Mouse (Mus musculus) ES-E14 (cell line): ENCODE results near the gene Xylt1. TPM values are rescaled to one million over a fixed set of nuclear protein-coding genes. Genes with fewer than 3 reads are reported as not detected.

Experiments
- DNase-seq: peaks from one replicate; pipeline ENCODE4 v3.0.0-alpha.2; 2013; ENCODE audit warnings: low read depth, low spot score
- H3K27ac ChIP-seq: 2 replicates; pipeline ENCODE4 v1.5.1; 2012; ENCODE audit warnings: low read depth, mild to moderate bottlenecking, low read length, moderate library complexity, mixed read lengths; ENCODE audit not compliant: poor library complexity, insufficient read depth, severe bottlenecking
- H3K36me3 ChIP-seq: 2 replicates; pipeline ENCODE4 v1.6.1; 2012; ENCODE audit warnings: mild to moderate bottlenecking, low read length, moderate library complexity, mixed read lengths; ENCODE audit not compliant: control insufficient read depth, poor library complexity, insufficient read depth, severe bottlenecking
- H3K4me1 ChIP-seq, 2 experiments: fragments of 150-350 bp in 1 of 2; sonication (generic) in 1 of 2; 2 replicates each; pipeline ENCODE4 v1.6.1; 2012; ENCODE audit warnings: low read length in 2 of 2, mild to moderate bottlenecking in 1 of 2, mixed read lengths in 1 of 2; ENCODE audit not compliant: control insufficient read depth in 2 of 2, insufficient read depth in 2 of 2, poor library complexity in 1 of 2
- H3K4me3 ChIP-seq, 2 experiments: fragments of 150-350 bp in 1 of 2; sonication (generic) in 1 of 2; 2 replicates each; pipeline ENCODE4 v1.5.1; 2012; ENCODE audit warnings: low read length in 2 of 2, low read depth in 1 of 2, mild to moderate bottlenecking in 1 of 2, mixed read lengths in 1 of 2; ENCODE audit not compliant: insufficient read depth in 1 of 2, poor library complexity in 1 of 2, severe bottlenecking in 1 of 2
- H3K9ac ChIP-seq: 2 replicates; pipeline ENCODE4 v1.6.1; 2012; ENCODE audit warnings: low read depth, mild to moderate bottlenecking, low read length, mixed read lengths; ENCODE audit not compliant: poor library complexity, insufficient read depth, severe bottlenecking
- H3K9me3 ChIP-seq: fragments of 150-350 bp; sonication (generic); 2 replicates; pipeline ENCODE4 v1.6.1; 2012; ENCODE audit warnings: low read depth, mild to moderate bottlenecking, low read length; ENCODE audit not compliant: control insufficient read depth, insufficient read depth
- CHD2 ChIP-seq: IDR thresholded peaks from 2 replicates; pipeline ENCODE4 v1.6.1; 2014; ENCODE audit warnings: mild to moderate bottlenecking, low read depth, low read length, inconsistent platforms
- HCFC1 ChIP-seq: IDR thresholded peaks from 2 replicates; pipeline ENCODE4 v1.6.1; 2012; ENCODE audit warnings: low read length, inconsistent platforms, borderline replicate concordance; ENCODE audit not compliant: insufficient read depth
- MAFK ChIP-seq: IDR thresholded peaks from 2 replicates; pipeline ENCODE4 v1.6.1; 2014; ENCODE audit warnings: mild to moderate bottlenecking, low read depth, low read length, inconsistent platforms; ENCODE audit not compliant: insufficient read depth
- ZC3H11A ChIP-seq: IDR thresholded peaks from 2 replicates; pipeline ENCODE4 v1.6.1; 2012; ENCODE audit warnings: low read depth, mild to moderate bottlenecking, inconsistent platforms, low read length, borderline replicate concordance
- ZNF384 ChIP-seq: IDR thresholded peaks from 2 replicates; pipeline ENCODE4 v1.6.1; 2012; ENCODE audit warnings: low read depth, low read length, inconsistent platforms
- in situ Hi-C, 2 experiments: fragments of 600-800 bp; cut with MboI; formaldehyde crosslinking; loops; one replicate each; pipeline ENCODE4 v1.15.1; 2025; ENCODE audit warnings: low sequenced_read_pairs in 2 of 2, inconsistent platforms in 1 of 2; ENCODE audit not compliant: unreplicated experiment in 2 of 2
- total RNA-seq: library from RNA; depleted of rRNA; stranded (reverse); fragments of 300-350 nt; gene quantifications from 2 replicates; pipeline ENCODE4 v1.2.3, GENCODE M21; 2012

Xylt1 gene
- total RNA-seq, 1 experiment, result 3.6 TPM

GRCm38 (mm10) chr7:117636713-117637112 is 255.9 kb downstream of the Xylt1 start:
- in situ Hi-C loops, result no loop called here
- Histone ChIP-seq H3K9ac (no peak overlapping the region), H3K36me3 (no peaks in the 10 kb centered on the region), H3K4me3 (no peak overlapping the region), H3K9me3 (no peaks in the 10 kb centered on the region), H3K4me1 (no peaks in the 10 kb centered on the region), H3K27ac (no peak overlapping the region)
- peak; percentile 22; the same call in 1 of the 2 replicates for TF ChIP-seq ZC3H11A
- TF ChIP-seq CHD2, result no peak
- no peak for DNase-seq

- H3K9ac ChIP-seq, result no peak overlapping the region
- TF ChIP-seq HCFC1, result no peak
- no peak for TF ChIP-seq ZC3H11A
- no peak for TF ChIP-seq MAFK
- no peak for TF ChIP-seq ZNF384
- TF ChIP-seq CHD2, result no peak
- no peak for DNase-seq
- no peaks in the 10 kb centered on the region for H3K9me3 ChIP-seq
- no peaks in the 10 kb centered on the region for H3K36me3 ChIP-seq
- H3K4me3 ChIP-seq, result no peak overlapping the region
- H3K27ac ChIP-seq, result no peak overlapping the region
- H3K4me1 ChIP-seq, result no peaks in the 10 kb centered on the region
- in situ Hi-C loops, result no loop called here
Measured at GRCm38 (mm10) chr7:117637997-117638396, 257.2 kb downstream of the Xylt1 start.

GRCm38 (mm10) chr7:117652637-117653036 is 271.9 kb downstream of the Xylt1 start:
- Histone ChIP-seq H3K9ac (no peak overlapping the region), H3K4me1 (no peaks in the 10 kb centered on the region), H3K4me3 (no peak overlapping the region), H3K27ac (no peak overlapping the region), H3K36me3 (no peaks in the 10 kb centered on the region), H3K9me3 (no peaks in the 10 kb centered on the region)
- TF ChIP-seq ZNF384 (no peak), ZC3H11A (no peak), HCFC1 (no peak), MAFK (no peak), CHD2 (no peak)
- in situ Hi-C loops, result no loop called here
- no peak for DNase-seq

- TF ChIP-seq MAFK (no peak), ZC3H11A (no peak), ZNF384 (no peak), HCFC1 (no peak), CHD2 (no peak)
- H3K4me1 ChIP-seq, result no peaks in the 10 kb centered on the region
- no peak overlapping the region for H3K9ac ChIP-seq
- H3K36me3 ChIP-seq, result no peaks in the 10 kb centered on the region
- in situ Hi-C loops, result no loop called here
- DNase-seq, result no peak
- no peaks in the 10 kb centered on the region for H3K9me3 ChIP-seq
- H3K27ac ChIP-seq, result no peak overlapping the region
- no peak overlapping the region for H3K4me3 ChIP-seq
Measured at GRCm38 (mm10) chr7:117655732-117656131, 275.0 kb downstream of the Xylt1 start.

GRCm38 (mm10) chr7:117658180-117658579 is 277.4 kb downstream of the Xylt1 start:
- TF ChIP-seq MAFK (no peak), ZC3H11A (no peak), CHD2 (no peak), ZNF384 (no peak), HCFC1 (no peak)
- in situ Hi-C loops, result no loop called here
- Histone ChIP-seq H3K36me3 (no peaks in the 10 kb centered on the region), H3K4me3 (no peak overlapping the region), H3K9ac (no peak overlapping the region), H3K4me1 (no peaks in the 10 kb centered on the region), H3K27ac (no peak overlapping the region), H3K9me3 (no peaks in the 10 kb centered on the region)
- DNase-seq, result no peak
